Mouse (Mus musculus) embryonic facial prominence, embryonic 14.5 days (tissue): ENCODE measurements at regions not wholly inside any gene's neighbourhood (a gene's known extent, or its start where the extent isn't known, plus 50 kb on each side); places are given as distances from the start of the nearest gene placed in this dataset.

Experiments
- ATAC-seq: fragments of 200-750 bp; cut with Nextera tagmentation; 2 replicates; pipeline ENCODE4 v1.8.0; 2017; ENCODE audit warnings: low read depth, moderate number of reproducible peaks, moderate TSS enrichment
- DNase-seq: peaks from one replicate; pipeline ENCODE4 v3.0.0-alpha.2; 2015; ENCODE audit warnings: low spot score
- H3K27ac ChIP-seq: fragments of 300-500 bp; sonication (generic); replicated peaks from 2 replicates; pipeline ENCODE4 v1.5.1; 2014; ENCODE audit warnings: low read depth, mild to moderate bottlenecking, low read length, moderate library complexity
- H3K27me3 ChIP-seq: fragments of 300-500 bp; sonication (generic); replicated peaks from 2 replicates; pipeline ENCODE4 v1.6.1; 2014; ENCODE audit warnings: low read length; ENCODE audit not compliant: control insufficient read depth, insufficient read depth
- H3K36me3 ChIP-seq: fragments of 300-500 bp; sonication (generic); 2 replicates; pipeline ENCODE4 v1.6.1; 2014; ENCODE audit warnings: low read length, mixed read lengths; ENCODE audit not compliant: control insufficient read depth, insufficient read depth
- H3K4me1 ChIP-seq: fragments of 300-500 bp; sonication (generic); 2 replicates; pipeline ENCODE4 v1.6.1; 2014; ENCODE audit warnings: antibody characterized with exemption, low read length; ENCODE audit not compliant: control insufficient read depth, insufficient read depth
- H3K4me2 ChIP-seq: fragments of 300-500 bp; sonication (generic); 2 replicates; pipeline ENCODE4 v1.6.1; 2014; ENCODE audit warnings: low read depth, mild to moderate bottlenecking, low read length, moderate library complexity, mixed read lengths
- H3K4me3 ChIP-seq: fragments of 300-500 bp; sonication (generic); 2 replicates; pipeline ENCODE4 v1.5.1; 2014; ENCODE audit warnings: low read depth, mild to moderate bottlenecking, low read length
- H3K9ac ChIP-seq: fragments of 300-500 bp; sonication (generic); 2 replicates; pipeline ENCODE4 v1.6.1; 2014; ENCODE audit warnings: low read depth, mild to moderate bottlenecking, low read length, moderate library complexity, mixed read lengths
- H3K9me3 ChIP-seq: fragments of 300-500 bp; sonication (generic); 2 replicates; pipeline ENCODE4 v1.6.1; 2016; ENCODE audit warnings: low read length; ENCODE audit not compliant: control insufficient read depth
- WGBS: fragments of 180-500 bp; shearing (Covaris S2); extraction: QIAGEN DNeasy Blood & Tissue Kit; methylation state at CpG from one replicate; pipeline ENCODE4 v1.1.7; 2014; 5-methylcytosine and 5-hydroxymethylcytosine counted together

GRCm38 (mm10) chr13:53729848-53730247 lies 257.0 kb upstream of the Msx2 start:
- Histone ChIP-seq H3K9ac (no peak overlapping the region), H3K4me1 (no peaks in the 10 kb centered on the region), H3K4me2 (no peak overlapping the region), H3K9me3 (no peaks in the 10 kb centered on the region), H3K27ac (no peak overlapping the region), H3K27me3 (no peaks in the 10 kb centered on the region), H3K4me3 (no peak overlapping the region), H3K36me3 (no peaks in the 10 kb centered on the region)
- 86% methylated on average over 7 of the region's 7 CpGs for WGBS
- no peak for DNase-seq
- ATAC-seq = no peak

- Histone ChIP-seq H3K4me3 (no peak overlapping the region), H3K9me3 (no peaks in the 10 kb centered on the region), H3K27me3 (no peaks in the 10 kb centered on the region), H3K9ac (no peak overlapping the region), H3K4me1 (0 out of 2 replicates have a peak, but pooled peaks cover 3% of the 10 kb centered on the region), H3K4me2 (no peak overlapping the region), H3K36me3 (no peaks in the 10 kb centered on the region), H3K27ac (no peak overlapping the region)
- WGBS = 75% methylated on average over 4 of the region's 4 CpGs
- DNase-seq (no peak), ATAC-seq (no peak)
Measured at GRCm38 (mm10) chr13:53726031-53726430, 253.2 kb upstream of the Msx2 start.

GRCm38 (mm10) chr13:53722881-53723280 lies 250.0 kb upstream of the Msx2 start:
- no peak overlapping the region for H3K27ac ChIP-seq

GRCm38 (mm10) chr13:53721038-53721463 lies 248.2 kb upstream of the Msx2 start:
- Histone ChIP-seq H3K4me1 (0 out of 2 replicates have a peak, but pooled peaks cover 6% of the 10 kb centered on the region), H3K4me3 (no peak overlapping the region), H3K9me3 (no peaks in the 10 kb centered on the region), H3K27me3 (no peaks in the 10 kb centered on the region), H3K4me2 (no peak overlapping the region), H3K36me3 (no peaks in the 10 kb centered on the region), H3K9ac (no peak overlapping the region), H3K27ac (no peak overlapping the region)
- ATAC-seq = no peak
- 34% methylated on average over 9 of the region's 9 CpGs for WGBS
- no peak for DNase-seq

More at GRCm38 (mm10) chr13:53722881-53723280, 250.0 kb upstream of the Msx2 start:
- Histone ChIP-seq H3K4me2 (no peak overlapping the region), H3K9ac (no peak overlapping the region), H3K9me3 (no peaks in the 10 kb centered on the region), H3K4me1 (0 out of 2 replicates have a peak, but pooled peaks cover 6% of the 10 kb centered on the region), H3K27me3 (no peaks in the 10 kb centered on the region), H3K4me3 (no peak overlapping the region), H3K36me3 (no peaks in the 10 kb centered on the region)
- ATAC-seq (no peak), DNase-seq (no peak)
- 33% methylated on average over 6 of the region's 6 CpGs for WGBS

- no peaks in the 10 kb centered on the region for H3K9me3 ChIP-seq
- H3K4me3 ChIP-seq = no peak overlapping the region
- no peaks in the 10 kb centered on the region for H3K27me3 ChIP-seq
- H3K9ac ChIP-seq = no peak overlapping the region
- ATAC-seq (0 out of 2 replicates have a peak, but pooled peaks have one; percentile 50), DNase-seq (peak; percentile 56)
- H3K36me3 ChIP-seq = no peaks in the 10 kb centered on the region
- no peak overlapping the region for H3K27ac ChIP-seq
- H3K4me2 ChIP-seq = no peak overlapping the region
- H3K4me1 ChIP-seq = 0 out of 2 replicates have a peak, but pooled peaks cover 6% of the 10 kb centered on the region
- WGBS = 70% methylated on average over 4 of the region's 4 CpGs
Measured at GRCm38 (mm10) chr13:53717582-53717981, 244.7 kb upstream of the Msx2 start.

GRCm38 (mm10) chr13:53717086-53717485 lies 244.2 kb upstream of the Msx2 start:
- Histone ChIP-seq H3K4me3 (no peak overlapping the region), H3K4me1 (0 out of 2 replicates have a peak, but pooled peaks cover 6% of the 10 kb centered on the region), H3K27me3 (no peaks in the 10 kb centered on the region), H3K36me3 (no peaks in the 10 kb centered on the region), H3K4me2 (no peak overlapping the region), H3K9ac (no peak overlapping the region), H3K27ac (no peak overlapping the region), H3K9me3 (no peaks in the 10 kb centered on the region)
- DNase-seq (no peak), ATAC-seq (no peak)
- WGBS = 80% methylated on average over 2 of the region's 2 CpGs

GRCm38 (mm10) chr13:53709062-53709461 lies 236.2 kb upstream of the Msx2 start:
- H3K9me3 ChIP-seq = no peaks in the 10 kb centered on the region
- peak; percentile 86 for DNase-seq
- WGBS = 22% methylated on average over 10 of the region's 10 CpGs
- H3K4me3 ChIP-seq = no peak overlapping the region
- peaks cover 7% of the 10 kb centered on the region for H3K4me1 ChIP-seq
- peak; percentile 80 for ATAC-seq
- H3K9ac ChIP-seq = no peak overlapping the region
- H3K27ac ChIP-seq = peak overlapping the region; percentile 24
- H3K36me3 ChIP-seq = no peaks in the 10 kb centered on the region
- no peak overlapping the region for H3K4me2 ChIP-seq
- H3K27me3 ChIP-seq = no peaks in the 10 kb centered on the region

- Histone ChIP-seq H3K36me3 (no peaks in the 10 kb centered on the region), H3K4me3 (no peak overlapping the region), H3K9ac (no peak overlapping the region), H3K9me3 (no peaks in the 10 kb centered on the region), H3K27ac (no peak overlapping the region), H3K4me1 (peaks cover 7% of the 10 kb centered on the region), H3K27me3 (no peaks in the 10 kb centered on the region), H3K4me2 (no peak overlapping the region)
- no peak for DNase-seq
- WGBS = 69% methylated on average over 17 of the region's 17 CpGs
- ATAC-seq = no peak
Measured at GRCm38 (mm10) chr13:53707548-53707947, 234.7 kb upstream of the Msx2 start.

GRCm38 (mm10) chr13:53704104-53704503 lies 231.2 kb upstream of the Msx2 start:
- Histone ChIP-seq H3K9me3 (no peaks in the 10 kb centered on the region), H3K27me3 (no peaks in the 10 kb centered on the region), H3K4me1 (peaks cover 7% of the 10 kb centered on the region), H3K27ac (no peak overlapping the region), H3K4me3 (no peak overlapping the region), H3K36me3 (no peaks in the 10 kb centered on the region), H3K4me2 (no peak overlapping the region), H3K9ac (no peak overlapping the region)
- 89% methylated on average over 11 of the region's 11 CpGs for WGBS
- ATAC-seq (no peak), DNase-seq (no peak)
